Mouse (Mus musculus): ENCODE results near the gene Mfge8. TPM values are rescaled to one million over a fixed set of nuclear protein-coding genes. Genes with fewer than 3 reads are reported as not detected.

The Mfge8 gene
- polyA plus RNA-seq (2014; fragmentation: Illumina TruSeq; extraction: RNeasy Lipid Tissue Mini Kit (QIAGEN cat#74804); ENCODE audit: low read depth, low replicate concordance): 126 TPM

GRCm38 (mm10) chr7:79148711-79149266, at the start of gene Mfge8:
Gene Mfge8, minus strand, starts transcription at chr7:79149060.

DNA sequence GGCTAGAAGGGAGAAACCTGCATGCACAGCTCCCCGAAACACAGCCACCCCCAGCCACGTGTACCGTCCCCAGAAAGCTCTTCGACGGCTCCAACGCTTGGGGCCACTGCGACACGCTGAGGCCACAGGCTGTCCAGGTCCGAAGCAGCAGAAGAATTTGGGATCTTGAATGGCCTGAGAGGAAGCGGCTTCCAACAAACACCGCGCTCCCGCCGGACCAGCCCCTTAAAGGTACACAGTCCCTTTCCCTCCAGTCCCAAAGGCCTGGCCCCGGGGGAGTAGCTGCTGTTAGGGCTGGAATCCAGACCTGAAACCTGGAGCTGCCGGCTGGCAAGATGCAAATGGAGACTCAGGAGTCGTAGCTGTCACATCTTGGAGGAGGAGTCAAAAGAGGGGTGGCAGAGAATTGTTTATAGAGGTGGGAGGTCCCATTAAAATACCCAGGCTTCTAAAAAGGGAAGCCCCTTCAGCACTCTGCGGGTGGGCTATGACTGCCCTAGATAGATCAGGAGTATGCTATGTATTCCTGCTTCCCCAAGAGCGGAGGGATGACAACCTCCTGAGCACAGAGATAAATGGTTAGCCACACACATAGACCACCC, 17.9 kb downstream of the Mfge8 start, which contains the start of gene Hapln3:
TSS of gene Hapln3 (minus strand) at position 176 of the 602 bp plus-strand sequence.

Other genes with a start within 250 kb of the Mfge8 start
- 9.9 TPM for gene Isg20, start 235.6 kb downstream of the Mfge8 start, polyA plus RNA-seq (2014; fragmentation: Illumina TruSeq; extraction: RNeasy Lipid Tissue Mini Kit (QIAGEN cat#74804); ENCODE audit: low read depth, low replicate concordance)
- 0.13 TPM for gene Acan, start 95.6 kb downstream of the Mfge8 start, polyA plus RNA-seq (2014; fragmentation: Illumina TruSeq; extraction: RNeasy Lipid Tissue Mini Kit (QIAGEN cat#74804); ENCODE audit: low read depth, low replicate concordance)
- gene Hapln3, start 18.0 kb downstream of the Mfge8 start, polyA plus RNA-seq (2014; fragmentation: Illumina TruSeq; extraction: RNeasy Lipid Tissue Mini Kit (QIAGEN cat#74804); ENCODE audit: low read depth, low replicate concordance): 0.13 TPM
- gene Abhd2, start 124.1 kb upstream of the Mfge8 start, polyA plus RNA-seq (2014; fragmentation: Illumina TruSeq; extraction: RNeasy Lipid Tissue Mini Kit (QIAGEN cat#74804); ENCODE audit: low read depth, low replicate concordance): 11.7 TPM
- gene Rlbp1, start 238.0 kb upstream of the Mfge8 start, polyA plus RNA-seq (2014; fragmentation: Illumina TruSeq; extraction: RNeasy Lipid Tissue Mini Kit (QIAGEN cat#74804); ENCODE audit: low read depth, low replicate concordance): not detected
- gene Fanci, start 242.9 kb upstream of the Mfge8 start, polyA plus RNA-seq (2014; fragmentation: Illumina TruSeq; extraction: RNeasy Lipid Tissue Mini Kit (QIAGEN cat#74804); ENCODE audit: low read depth, low replicate concordance): 0.63 TPM

Data from heart, adult 10 weeks (tissue).